Mouse (Mus musculus): ENCODE results near the gene Slc13a3.
"Not testable (repeated sequence)": the region's sequence is repeated elsewhere in the genome, so short reads cannot be mapped to it uniquely, and the experiment has no call there.

The Slc13a3 gene

DNA sequence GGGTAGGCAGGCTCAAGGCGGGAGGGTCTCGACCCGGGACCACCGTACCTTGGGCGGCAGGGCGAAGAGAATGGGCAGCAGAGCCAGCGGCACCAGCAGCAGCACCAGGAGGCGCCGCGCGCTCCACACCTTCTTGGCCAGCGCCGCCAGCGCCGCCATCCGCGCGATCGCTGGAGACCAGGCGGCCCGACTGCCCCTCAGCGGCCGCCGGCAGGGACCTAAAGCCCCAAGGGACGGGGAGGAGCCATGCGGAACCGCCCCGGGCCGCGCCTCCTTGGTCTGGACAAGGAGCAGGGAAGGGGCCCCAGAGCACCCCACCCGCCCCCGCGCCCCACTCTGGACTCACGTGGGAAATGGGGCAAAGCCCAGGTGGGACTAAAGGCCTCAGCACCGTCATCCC lies at the start of gene Slc13a3:
TSS of gene Slc13a3 (minus strand) at position 228 of the 400 bp plus-strand sequence.
- DNase-seq (ENCODE audit: low spot score) = no peak

DNA sequence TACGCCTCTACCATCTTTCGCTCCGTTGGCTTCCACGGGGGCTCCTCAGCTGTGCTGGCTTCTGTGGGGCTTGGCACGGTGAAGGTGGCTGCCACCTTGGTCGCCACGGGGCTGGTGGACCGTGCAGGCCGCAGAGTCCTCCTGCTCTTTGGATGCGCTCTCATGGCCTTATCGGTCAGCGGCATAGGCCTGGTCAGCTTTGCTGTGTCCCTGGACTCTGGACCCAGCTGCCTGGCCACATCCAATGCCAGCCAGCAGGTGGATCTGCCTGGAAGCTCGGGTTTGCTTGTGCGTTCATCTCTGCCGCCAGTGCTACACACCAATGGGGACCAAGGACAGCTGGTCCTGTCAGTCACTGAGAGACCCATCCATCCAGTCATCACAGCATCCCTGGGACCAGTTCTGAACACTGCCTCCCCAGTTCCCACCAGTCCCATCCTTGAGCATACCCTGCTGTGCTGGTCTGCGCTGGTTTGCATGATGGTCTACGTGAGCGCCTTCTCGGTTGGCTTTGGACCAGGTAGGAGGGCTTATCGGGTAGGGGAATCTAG lies 42.2 kb upstream of the Slc13a3 start:
- DNase-seq (ENCODE audit: low spot score) = no peak

DNA sequence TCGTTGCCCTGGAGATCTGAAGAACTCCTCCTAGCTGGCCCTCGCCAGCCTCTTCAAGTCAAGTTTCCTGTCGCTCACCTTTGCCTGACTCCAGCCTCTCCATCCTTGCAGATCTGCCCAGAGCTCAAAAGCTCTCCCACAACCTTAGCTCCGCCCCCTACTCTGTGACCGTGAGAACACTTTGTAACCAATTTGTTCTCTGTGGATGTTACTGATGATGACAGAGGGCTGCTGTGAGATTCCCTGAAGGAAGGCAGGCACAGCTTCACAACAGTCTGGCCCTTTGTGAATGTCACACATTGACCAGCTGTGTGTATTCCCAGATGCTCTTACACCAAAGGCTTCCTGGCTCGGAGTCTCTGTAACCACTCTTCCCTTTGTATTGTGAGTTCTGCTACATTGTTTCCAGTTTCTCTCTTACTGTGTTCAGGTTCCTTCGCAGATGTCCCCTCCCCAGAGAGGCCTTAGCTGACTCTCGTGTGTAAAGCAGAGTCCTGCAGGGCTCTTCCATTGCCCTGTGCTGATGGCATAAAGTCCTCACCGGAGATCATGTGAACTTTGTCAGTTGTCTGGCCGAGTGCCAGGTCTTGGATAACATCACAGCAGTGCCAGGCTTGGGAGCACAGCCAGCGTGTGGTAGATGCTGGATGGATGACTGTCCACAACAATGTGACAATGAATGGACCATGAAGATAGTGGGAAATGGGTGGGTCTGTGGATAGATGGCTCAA lies 40.0 kb upstream of the Slc13a3 start:
- no peak for DNase-seq (ENCODE audit: low spot score)

DNA sequence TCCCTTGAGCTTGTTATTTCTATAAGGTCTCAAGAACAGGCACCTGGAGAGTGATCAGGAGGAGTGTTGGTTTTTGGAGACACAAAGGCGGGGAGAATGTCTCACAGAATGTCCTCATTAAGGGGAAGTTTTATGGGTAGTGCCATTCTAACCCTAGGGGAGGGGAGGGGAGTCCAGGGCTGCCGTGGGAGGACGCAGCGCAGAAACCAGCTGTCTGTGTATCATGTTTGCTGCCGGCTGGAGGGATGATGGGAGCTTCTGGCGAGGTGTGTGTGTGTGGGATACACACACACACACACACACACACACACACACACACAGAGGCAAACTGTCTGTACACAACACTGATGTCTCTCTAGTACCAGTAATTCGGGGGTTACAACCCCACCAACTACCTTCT lies 39.4 kb upstream of the Slc13a3 start:
- no peak for DNase-seq (ENCODE audit: low spot score)

DNA sequence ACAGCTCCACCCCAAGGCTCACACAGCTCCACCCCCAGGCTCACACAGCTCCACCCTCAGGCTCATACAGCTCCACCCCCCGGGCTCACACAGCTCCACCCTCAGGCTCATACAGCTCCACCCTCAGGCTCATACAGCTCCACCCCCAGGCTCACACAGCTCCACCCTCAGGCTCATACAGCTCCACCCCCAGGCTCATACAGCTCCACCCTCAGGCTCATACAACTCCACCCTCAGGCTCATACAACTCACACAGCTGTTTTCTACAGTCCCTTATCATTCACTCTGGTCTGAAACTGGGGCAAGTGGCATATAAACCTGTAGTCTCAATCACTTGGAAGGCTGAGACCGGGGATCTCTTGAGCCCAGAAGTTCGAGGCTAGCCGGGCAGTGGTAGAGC lies 38.5 kb upstream of the Slc13a3 start:
- DNase-seq (ENCODE audit: low spot score) = not testable (repeated sequence)

DNA sequence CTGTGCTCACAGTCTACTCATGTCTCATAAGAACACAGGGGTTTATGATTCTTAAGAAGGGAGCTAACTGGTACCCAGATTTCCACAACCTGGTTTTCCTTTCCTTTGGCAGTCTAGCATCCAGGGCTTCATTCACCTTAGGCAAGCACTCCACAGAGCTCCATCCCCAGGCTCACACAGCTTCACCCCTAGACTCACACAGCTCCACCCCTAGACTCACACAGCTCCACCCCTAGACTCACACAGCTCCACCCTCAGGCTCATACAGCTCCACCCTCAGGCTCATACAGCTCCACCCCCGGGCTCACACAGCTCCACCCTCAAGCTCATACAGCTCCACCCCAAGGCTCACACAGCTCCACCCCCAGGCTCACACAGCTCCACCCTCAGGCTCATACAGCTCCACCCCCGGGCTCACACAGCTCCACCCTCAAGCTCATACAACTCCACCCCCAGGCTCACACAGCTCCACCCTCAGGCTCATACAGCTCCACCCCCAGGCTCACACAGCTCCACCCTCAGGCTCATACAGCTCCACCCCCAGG lies 38.0 kb upstream of the Slc13a3 start:
- DNase-seq (ENCODE audit: low spot score) = not testable (repeated sequence)

DNA sequence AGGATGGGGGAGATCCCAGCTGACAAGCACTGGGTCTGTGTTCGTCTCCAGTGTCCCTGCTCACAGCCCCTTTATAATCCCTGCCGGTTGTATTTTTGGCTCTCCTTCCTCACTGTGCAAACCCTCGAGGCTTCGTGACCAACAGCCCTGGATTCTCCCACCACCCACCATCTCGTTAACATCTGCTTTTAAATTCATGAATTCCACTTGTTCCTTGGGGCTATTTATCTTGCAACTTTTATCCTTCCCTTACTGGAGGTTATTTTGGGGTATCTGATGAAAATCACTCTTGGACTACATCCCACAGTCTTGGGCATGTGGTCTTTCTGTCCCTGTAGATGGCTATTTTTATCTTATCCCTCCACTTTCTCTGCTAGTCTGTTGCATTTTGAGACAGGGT lies 37.4 kb upstream of the Slc13a3 start:
- DNase-seq (ENCODE audit: low spot score) = no peak

DNA sequence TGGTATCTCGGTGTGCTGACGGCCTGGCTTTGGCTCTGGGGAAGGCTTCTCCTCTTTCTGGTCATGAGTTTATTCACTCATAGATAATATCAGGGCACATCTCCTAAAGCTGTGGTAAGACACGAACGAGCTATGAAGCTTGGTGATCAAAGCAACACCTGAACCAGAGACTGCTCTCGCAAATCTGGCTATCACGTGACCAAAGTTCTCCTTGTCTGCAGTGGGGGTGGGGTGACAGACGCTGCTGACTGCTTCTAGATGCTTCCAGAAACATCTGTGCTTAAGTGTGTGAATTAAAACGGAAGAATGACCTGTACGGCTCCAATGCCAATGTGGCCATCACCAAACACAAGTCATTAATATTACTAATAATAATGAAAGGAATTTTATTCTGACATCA lies 36.7 kb upstream of the Slc13a3 start:
- no peak for DNase-seq (ENCODE audit: low spot score)

DNA sequence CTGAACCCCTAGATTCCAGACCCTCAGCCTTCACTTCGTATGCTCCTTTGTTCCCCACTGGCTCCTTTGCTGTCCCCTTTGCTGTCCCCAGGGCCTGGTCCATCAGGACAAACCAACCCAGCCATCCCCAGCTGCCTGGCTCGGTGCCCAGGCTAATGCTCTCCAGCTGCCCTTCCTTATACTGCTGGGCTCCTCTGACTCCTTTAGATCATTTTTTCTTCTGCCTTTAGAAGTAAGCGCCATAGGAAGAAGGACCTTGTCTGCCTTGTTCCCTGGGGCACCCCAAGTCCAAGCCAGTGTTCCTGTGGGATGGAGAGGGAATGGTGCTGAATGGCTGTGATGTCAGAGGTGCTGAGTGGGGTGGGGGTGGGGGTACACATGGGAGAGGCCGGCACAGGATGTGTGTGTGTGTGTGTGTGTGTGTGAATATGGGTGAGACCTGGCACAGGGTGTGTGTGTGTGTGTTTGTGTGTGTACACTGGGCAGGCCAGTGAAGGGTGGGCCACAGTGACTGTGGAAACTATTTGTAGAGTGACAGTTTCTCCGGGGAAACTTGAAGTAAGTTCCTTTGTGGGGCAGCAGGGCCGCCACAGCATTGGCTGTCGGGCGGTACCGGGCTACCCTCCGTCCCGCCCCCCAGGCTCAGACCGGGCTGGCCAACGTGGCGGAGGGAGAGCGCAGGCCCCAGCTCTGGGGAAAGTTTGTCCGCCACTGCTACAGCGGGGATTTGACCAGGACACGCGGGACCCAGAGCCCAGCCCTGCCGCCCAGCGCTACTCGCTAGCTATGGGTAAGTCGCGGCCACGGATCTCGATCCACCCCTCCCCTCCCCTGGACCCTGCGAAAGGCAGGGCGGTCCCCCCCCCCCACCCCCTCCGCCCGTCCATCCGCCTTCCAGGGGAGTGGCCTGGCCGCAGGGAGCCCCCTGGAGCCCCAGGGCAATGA lies 30.5 kb upstream of the Slc13a3 start, which contains the start of gene Slc2a10:
TSS of gene Slc2a10 (plus strand) at position 529 of the 945 bp plus-strand sequence.
- peak; percentile 41 for DNase-seq (ENCODE audit: low spot score)

DNA sequence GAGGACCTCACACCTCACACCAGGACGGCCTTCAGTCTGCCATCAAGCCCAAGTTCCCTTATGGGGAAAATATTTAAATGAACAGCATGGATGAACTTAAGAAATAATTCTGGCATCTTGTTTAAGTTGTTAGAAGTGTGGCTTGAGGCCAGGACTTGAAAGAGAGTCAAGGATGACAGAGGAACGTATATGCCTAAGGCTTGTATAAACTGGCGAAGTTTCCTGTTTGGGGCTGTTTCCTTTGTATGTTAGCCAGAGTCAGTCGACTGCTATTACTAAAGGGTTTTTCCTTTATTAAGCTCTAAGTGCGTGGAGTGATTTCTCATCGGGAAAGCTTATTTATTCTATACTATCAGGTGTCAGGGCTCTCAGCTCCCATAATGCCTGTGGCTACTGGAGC lies 25.8 kb upstream of the Slc13a3 start:
- no peak for DNase-seq (ENCODE audit: low spot score)

DNA sequence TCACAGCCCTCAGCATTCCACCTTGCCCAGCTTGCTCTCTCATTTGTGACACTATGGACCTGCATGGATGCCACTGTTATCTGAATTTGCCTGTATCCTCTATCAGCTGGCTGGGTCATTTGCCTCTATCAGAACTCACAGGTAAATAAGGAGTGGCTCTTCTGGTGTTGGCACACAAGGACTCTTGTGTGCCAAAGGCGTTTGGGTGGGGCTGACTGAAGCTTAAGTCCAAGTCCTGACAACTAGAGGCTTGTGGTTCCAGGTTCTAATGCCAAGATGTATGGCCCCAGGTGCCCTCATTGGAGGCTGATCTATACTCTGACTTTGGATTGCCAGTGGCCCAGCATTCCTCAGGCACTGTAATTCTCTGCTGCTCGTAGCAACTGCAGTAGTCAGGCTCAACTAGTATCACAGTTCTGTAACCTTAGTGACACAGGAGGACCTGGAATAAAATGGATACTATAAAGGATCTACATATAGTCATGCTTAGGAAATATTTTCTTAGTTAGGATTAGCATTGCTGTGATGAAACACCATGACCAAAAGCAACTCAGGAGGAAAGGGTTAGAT lies 24.8 kb upstream of the Slc13a3 start:
- DNase-seq (ENCODE audit: low spot score) = no peak

DNA sequence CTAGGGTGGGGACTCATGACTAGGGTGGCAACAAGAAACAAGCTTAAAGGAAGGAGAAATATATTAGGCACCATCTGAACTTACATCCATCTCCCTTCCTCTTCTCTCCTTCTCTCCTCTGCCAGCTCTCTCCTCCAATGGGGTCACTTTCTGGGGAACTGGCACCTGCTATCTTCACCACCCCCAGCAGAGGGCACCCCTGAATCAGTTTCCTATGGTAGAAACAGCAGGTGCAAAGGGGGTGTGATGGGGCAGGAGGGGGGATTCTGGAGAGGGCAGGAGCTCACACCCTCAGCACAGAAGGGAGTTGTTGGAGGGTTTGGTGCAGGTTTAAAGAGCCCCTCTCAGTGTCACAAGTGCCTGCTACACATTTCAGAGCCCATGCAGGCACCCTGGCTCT lies 23.2 kb upstream of the Slc13a3 start:
- peak; percentile 31 for DNase-seq (ENCODE audit: low spot score)

DNA sequence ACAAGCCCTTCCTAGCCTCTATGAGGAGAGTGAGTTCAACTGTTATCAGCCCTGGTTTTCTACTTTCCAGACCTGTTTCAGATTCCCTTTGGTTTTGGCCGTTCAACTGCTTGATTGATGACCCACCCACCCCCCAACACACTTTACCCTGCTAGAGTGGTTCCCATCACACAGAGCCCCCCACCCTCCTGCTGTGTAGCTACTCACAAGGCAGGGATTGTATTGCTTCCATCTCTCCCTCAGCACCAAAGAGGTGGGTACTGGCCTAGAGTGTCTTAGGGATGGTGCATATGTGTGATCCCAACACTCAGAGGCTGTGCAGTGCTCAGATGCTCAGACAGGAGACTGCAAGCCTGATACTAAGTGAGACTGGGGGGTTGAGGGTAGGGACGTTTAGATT lies 21.5 kb upstream of the Slc13a3 start:
- DNase-seq (ENCODE audit: low spot score) = no peak

DNA sequence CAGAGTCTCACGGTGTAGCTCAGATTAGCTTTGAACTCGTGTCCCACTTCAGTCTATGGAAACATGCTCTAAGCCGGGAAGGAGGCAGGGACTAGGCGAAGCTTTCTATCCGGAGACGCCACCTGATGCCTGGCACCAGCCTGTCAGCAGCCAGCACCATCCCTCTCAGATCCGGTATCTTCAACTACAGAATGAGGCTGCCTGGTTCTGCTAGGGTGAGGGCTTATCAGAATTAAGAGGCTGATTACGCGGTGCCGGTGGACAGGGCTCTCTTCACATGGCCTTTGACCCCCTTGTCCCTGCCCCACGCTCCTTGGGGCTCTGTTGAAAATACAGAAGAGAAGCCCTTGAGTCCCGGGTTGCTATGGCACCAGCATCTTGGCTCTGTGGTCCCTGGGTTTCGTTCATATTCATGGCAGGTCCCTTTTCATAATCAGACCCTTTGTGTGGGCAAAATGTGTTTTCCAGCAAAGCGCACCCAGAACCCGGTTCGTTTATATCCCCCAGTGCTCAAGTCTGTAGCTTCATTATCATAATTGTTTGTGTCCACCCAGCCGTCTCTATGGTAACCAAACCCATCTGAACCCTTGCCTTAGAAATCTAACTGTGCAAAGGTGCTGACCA lies 20.7 kb upstream of the Slc13a3 start:
- no peak for DNase-seq (ENCODE audit: low spot score)

DNA sequence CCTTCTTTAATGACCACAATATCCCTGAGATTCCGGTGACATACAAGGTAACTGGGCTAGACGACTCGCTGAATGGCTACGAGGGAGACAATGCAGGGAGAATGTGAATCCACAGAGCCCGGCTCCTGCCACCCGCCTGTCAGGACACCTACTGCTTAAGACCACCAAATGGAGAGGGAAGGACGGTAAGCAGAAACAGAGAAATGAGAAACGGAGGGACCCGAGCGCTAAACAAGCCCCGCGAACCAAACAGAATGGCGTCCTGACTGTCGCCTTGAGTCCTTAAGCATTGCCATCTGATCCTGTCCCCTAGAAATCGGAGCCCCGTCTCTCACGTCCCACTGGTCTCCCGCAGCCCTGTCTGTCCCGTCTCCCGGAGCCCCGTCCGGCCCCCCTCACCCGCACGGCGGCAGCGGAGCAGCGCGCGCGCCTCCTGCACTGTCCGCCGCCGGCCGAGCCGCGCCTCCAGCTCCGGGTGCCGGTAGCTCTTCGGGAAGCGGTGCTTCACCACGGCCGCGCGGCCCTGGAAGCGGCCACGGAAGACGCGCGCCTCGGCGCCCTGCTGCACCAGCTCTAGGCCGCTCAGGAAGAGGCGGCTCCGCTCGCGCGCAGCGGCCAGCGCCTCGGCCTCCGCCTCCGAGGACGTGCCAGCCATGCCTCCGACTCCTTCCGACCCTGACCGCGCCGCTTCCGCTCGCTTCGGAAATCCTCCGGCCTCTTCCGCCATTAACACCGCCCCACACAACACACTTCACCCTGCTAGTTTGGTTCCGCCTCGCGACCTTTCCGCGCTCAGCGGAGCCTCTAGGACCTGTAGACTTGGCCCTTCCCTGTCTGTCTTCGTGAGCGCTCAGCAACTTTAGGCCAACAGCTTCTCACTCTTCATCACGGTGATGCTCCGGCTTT lies 19.9 kb upstream of the Slc13a3 start, which contains the start of gene Trp53rka:
TSS of gene Trp53rka (minus strand) at position 677 of the 906 bp plus-strand sequence.
- DNase-seq (ENCODE audit: low spot score) = peak; percentile 65

DNA sequence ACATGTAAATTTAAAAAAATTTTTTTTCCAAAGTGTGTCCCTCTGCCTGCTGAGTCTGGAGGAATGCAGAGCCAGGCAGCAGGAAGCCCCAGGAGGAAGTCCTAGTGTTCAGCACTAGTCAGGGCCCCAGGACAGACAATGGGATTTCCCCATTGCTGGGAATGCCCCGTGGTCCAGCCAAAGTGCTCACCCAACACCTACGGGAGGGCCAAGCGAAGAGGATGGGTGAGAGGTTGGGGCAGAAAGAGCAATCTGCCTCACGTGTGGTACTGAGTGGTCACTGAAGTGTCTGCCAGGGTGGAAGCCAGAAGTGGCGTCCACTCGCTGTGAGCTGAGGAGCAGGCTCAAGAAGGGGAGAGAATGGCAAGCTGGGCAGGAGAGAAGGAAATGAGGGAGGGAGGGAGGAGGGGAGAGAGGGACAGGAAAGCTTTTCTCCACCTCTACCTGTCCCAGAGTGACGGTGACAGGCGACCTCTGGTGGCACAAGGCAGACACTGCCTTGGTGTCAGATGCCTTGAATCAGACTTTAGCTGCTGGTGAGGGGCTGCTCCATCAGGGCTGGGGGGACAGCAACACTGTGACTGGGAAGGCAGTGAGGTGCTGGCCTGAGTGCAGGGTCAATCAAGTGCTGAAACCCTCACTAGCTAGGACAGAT lies 14.0 kb upstream of the Slc13a3 start:
- DNase-seq (ENCODE audit: low spot score) = peak; percentile 46

DNA sequence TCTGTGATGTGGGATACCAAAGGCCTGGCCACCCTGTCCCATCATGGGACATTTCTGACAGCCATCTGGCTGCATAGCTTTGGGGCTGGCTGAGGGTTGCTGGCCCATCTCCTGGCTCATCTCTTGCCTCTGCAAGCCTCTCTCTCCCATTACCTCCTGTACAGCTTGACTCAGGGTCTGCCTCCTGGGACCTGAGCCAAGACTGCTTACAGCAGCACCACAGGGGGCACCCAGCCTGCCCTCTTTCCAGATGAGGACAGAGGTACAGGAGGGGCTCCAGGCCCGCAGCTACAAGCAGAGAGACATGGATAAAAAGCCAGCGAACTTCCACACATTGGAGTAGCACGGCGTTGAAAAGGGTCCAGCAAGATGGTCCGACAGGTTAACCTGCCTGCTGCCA lies 13.4 kb upstream of the Slc13a3 start:
- DNase-seq (ENCODE audit: low spot score) = no peak

DNA sequence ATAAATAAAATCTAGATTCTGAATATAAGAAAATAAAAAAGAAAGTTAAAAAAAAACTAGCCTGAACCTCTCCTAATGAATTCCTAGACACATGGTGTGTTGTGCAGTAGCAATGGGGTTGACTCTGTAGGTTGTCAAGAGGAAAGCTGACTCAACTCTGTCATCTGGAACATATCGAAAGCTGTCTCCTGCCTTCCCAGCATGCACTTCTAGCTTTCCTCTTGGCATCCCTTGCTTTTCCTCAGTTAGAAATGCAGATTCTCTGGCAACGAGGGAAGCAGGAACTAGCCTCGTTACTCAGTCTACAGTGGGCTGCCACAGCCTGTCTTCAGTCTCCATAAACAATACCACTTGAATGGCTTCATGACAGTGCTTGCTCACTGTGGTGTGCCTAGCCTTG lies 12.8 kb upstream of the Slc13a3 start:
- no peak for DNase-seq (ENCODE audit: low spot score)

DNA sequence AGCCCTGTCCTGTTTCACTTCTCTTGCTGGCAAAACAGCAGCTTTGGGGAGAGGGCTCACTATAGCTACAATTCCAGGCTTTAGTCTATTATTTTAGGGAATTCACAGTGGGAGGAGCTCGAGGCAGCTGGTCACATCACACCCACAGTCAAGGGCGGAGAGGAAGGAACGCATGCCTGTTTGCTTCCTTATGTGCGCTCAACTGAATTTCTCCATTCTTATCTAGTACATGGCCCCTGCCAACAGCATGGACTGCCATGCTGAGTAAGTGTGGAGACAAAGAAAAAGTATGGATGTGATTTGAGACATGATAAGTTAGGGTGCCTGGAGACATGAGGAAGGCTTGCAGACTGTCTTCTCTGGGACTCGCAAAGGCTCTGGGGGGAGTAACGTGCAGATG lies 11.1 kb upstream of the Slc13a3 start:
- no peak for DNase-seq (ENCODE audit: low spot score)

DNA sequence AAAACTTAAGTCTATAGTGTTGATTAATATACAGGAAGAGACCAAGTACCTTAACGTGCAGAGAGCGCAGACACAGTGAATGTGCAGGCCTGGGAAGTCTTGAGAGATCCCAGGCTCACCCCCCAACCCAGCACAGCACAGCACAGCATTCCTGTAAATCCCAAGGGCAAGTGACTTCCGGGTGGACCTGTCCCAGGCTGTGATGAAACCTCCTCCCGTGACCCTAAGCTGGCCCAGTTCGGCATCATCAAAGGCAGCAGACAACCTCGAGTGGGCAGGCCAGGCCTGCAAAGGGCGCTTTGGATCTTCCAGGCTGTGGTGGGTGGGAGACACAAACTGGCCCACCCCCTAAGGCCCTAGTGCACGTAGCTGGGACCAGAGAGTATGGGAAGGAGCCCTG lies 9.0 kb upstream of the Slc13a3 start:
- DNase-seq (ENCODE audit: low spot score) = no peak
